ENCODE assay signal across 8 mouse cellular contexts in the genomic region with DNA sequence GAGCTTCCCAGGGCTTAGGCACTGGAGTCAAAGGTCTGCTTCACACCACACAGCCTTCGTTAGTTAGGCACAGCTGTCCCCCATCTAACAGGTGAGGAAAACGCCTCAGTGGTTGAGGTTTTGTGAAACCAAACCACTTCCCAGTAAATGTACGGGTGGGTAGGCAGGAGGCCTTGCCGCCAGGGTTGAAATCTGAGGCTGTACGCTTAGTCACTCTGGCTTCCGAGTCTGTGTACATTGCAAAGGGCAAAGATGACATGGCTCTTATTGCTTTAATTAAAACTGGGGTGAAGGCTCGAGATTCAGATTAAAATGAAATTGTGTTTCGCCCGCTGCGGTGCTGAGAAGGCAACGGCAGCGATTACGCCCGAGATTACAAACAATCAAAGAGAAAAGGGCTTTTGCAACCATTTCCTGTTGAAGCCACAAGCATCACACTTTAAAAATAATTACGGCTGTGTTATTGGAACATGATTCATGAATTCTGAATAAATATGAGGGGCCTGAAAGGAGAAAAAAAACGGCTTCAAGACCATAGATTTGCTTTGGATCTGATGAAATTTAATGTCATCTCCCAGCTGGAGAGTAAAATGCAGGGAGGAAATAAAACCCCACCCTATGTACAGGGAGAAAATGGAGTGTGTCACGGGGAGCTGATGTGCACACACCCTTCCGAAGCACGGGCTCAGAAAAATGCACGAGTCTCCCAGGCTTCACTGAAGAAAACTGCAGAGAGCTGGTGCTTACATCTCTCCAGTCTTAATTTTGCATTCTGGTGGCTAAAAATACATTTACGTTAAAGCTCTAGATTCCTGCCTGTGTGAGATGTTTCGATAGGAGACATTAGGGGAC. TPM values are rescaled to one million over a fixed set of nuclear protein-coding genes. Genes with fewer than 3 reads are reported as not detected.
DNase-seq lines count a peak whose midpoint lies in the region; ATAC-seq and TF ChIP-seq lines count a peak whose summit lies in the region.

No protein-coding gene starts in this region.

- 51% methylated on average over 22 of the region's 22 CpGs for WGBS in midbrain, postnatal 0 days
- 45% methylated on average over 22 of the region's 22 CpGs for WGBS in kidney, embryonic 16.5 days

- ATAC-seq in frontal cortex, adult (ENCODE audit: low TSS enrichment) = peak; percentile 81
- ATAC-seq in midbrain, postnatal 0 days (ENCODE audit: low FRiP score) = no peak
- no peak for ATAC-seq in kidney, embryonic 16.5 days (ENCODE audit: low FRiP score, low TSS enrichment)

- no peak overlapping the region for H3K4me2 ChIP-seq in midbrain, postnatal 0 days (ENCODE audit: low read depth, low read length, poor library complexity, severe bottlenecking)
- no peak overlapping the region for H3K4me2 ChIP-seq in kidney, embryonic 16.5 days (replicated peaks; ENCODE audit: low read depth, low read length)

- no peaks in the 10 kb centered on the region for H3K36me3 ChIP-seq in midbrain, postnatal 0 days (ENCODE audit: insufficient read depth, low read length)
- no peaks in the 10 kb centered on the region for H3K36me3 ChIP-seq in kidney, embryonic 16.5 days (ENCODE audit: insufficient read depth, low read length)

- DNase-seq in frontal cortex, postnatal 14 days (ENCODE audit: low spot score in 2 of 2) = no peak
- DNase-seq in A20 (ENCODE audit: low read depth, low spot score) = peak; percentile 88
- DNase-seq in forelimb bud, embryonic 11.5 days (ENCODE audit: low read depth, low spot score) = peak; percentile 44
- no peak for DNase-seq in midbrain, postnatal 0 days (ENCODE audit: low spot score)
- DNase-seq in urinary bladder, postnatal 14 days (ENCODE audit: low spot score) = no peak
- DNase-seq in urinary bladder, postnatal 4 days (ENCODE audit: low spot score in 2 of 2) = no peak

- H3K4me1 ChIP-seq in midbrain, postnatal 0 days (ENCODE audit: insufficient read depth, low read length) = no peaks in the 10 kb centered on the region
- no peaks in the 10 kb centered on the region; the same call in 1 of the 2 replicates for H3K4me1 ChIP-seq in kidney, embryonic 16.5 days (ENCODE audit: insufficient read depth, low read length)

- H3K4me3 ChIP-seq in midbrain, postnatal 0 days (ENCODE audit: low read depth, low read length) = no peak overlapping the region
- H3K4me3 ChIP-seq in kidney, embryonic 16.5 days (ENCODE audit: low read length) = no peak overlapping the region

- peak overlapping the region; percentile 29; the same call in 1 of the 2 replicates for H3K9ac ChIP-seq in midbrain, postnatal 0 days (replicated peaks; ENCODE audit: low read length, poor library complexity, severe bottlenecking)
- no peak overlapping the region for H3K9ac ChIP-seq in kidney, embryonic 16.5 days (replicated peaks; ENCODE audit: low read length)

- H3K27ac ChIP-seq in midbrain, postnatal 0 days (ENCODE audit: low read depth, low read length) = peak overlapping the region; percentile 69
- H3K27ac ChIP-seq in kidney, embryonic 16.5 days (ENCODE audit: low read length) = no peak overlapping the region

- no peaks in the 10 kb centered on the region for H3K9me3 ChIP-seq in midbrain, postnatal 0 days (ENCODE audit: low read length)
- H3K9me3 ChIP-seq in kidney, embryonic 16.5 days (ENCODE audit: low read length) = no peaks in the 10 kb centered on the region

- TF ChIP-seq CTCF in midbrain, postnatal 0 days (IDR thresholded peaks at IDR 0.05) = no peak

- H3K27me3 ChIP-seq in midbrain, postnatal 0 days (ENCODE audit: insufficient read depth, low read length) = no peaks in the 10 kb centered on the region
- H3K27me3 ChIP-seq in kidney, embryonic 16.5 days (ENCODE audit: insufficient read depth, low read length) = no peaks in the 10 kb centered on the region

RNA-seq across cellular contexts. Expression of a gene that starts 50.5 kb away (rescaled TPM):
- 7.6 and 14.3 TPM in 2 replicates for total RNA-seq in midbrain, postnatal 0 days (2014; rRNA removed)
- polyA plus RNA-seq in midbrain, postnatal 0 days (2015; fragmentation: Nextera tagmentation; extraction: Ambion mirVana) = 57.0 and 64.7 TPM in 2 replicates
- 1.8 and 2.0 TPM in 2 replicates for polyA plus RNA-seq in kidney, embryonic 16.5 days (2015; fragmentation: Nextera tagmentation; extraction: Ambion mirVana)

Comparison
In these comparisons a context has a peak if more than half of its experiments do, and no peak if none do; other contexts are left out.
1. DNase-seq: peak in A20 (single experiment) and forelimb bud, embryonic 11.5 days (single experiment); none in frontal cortex, postnatal 14 days (0 of 2), midbrain, postnatal 0 days (single experiment), urinary bladder, postnatal 14 days (single experiment) and urinary bladder, postnatal 4 days (0 of 2).
2. RNA of a gene that starts 50.5 kb away (polyA plus RNA-seq): 57.0 to 64.7 TPM in midbrain, postnatal 0 days; 1.8 to 2.0 TPM in kidney, embryonic 16.5 days; every median in the first group is over 10 times any median in the second.